Mouse (Mus musculus) liver, adult 2 months (tissue): ENCODE data around the gene Ifi203. TPM values are rescaled to one million over a fixed set of nuclear protein-coding genes. Genes with fewer than 3 reads are reported as not detected.
"Not testable (repeated sequence)": the region's sequence is repeated elsewhere in the genome, so short reads cannot be mapped to it uniquely, and the experiment has no call there.

Source experiments
- DNase-seq: peaks from one replicate; pipeline ENCODE4 v3.0.0-alpha.2; 2011; ENCODE audit warnings: low read depth, low spot score; ENCODE audit errors: extremely low read depth
- H3K27ac ChIP-seq: fragments of 200-500 bp; replicated peaks from 2 replicates; pipeline ENCODE4 v1.5.1; 2012; ENCODE audit warnings: low read depth, mild to moderate bottlenecking, control low read depth, inconsistent platforms, low read length; ENCODE audit not compliant: insufficient read depth
- H3K27me3 ChIP-seq: fragments of 200-500 bp; 2 replicates; pipeline ENCODE4 v1.6.1; 2012; ENCODE audit warnings: mild to moderate bottlenecking, moderate library complexity, low read length, inconsistent platforms; ENCODE audit not compliant: control insufficient read depth, insufficient read depth
- H3K36me3 ChIP-seq: fragments of 200-500 bp; 2 replicates; pipeline ENCODE4 v1.6.1; 2012; ENCODE audit warnings: low read length, inconsistent platforms; ENCODE audit not compliant: control insufficient read depth, insufficient read depth
- H3K4me1 ChIP-seq: fragments of 200-500 bp; 2 replicates; pipeline ENCODE4 v1.6.1; 2011; ENCODE audit warnings: low read length; ENCODE audit not compliant: control insufficient read depth, insufficient read depth
- H3K4me3 ChIP-seq: fragments of 200-500 bp; 2 replicates; pipeline ENCODE4 v1.5.1; 2011; ENCODE audit warnings: low read depth, mild to moderate bottlenecking, control low read depth, low read length, moderate library complexity; ENCODE audit not compliant: insufficient read depth
- H3K79me2 ChIP-seq: fragments of 200-500 bp; 2 replicates; pipeline ENCODE4 v1.6.1; 2012; ENCODE audit warnings: inconsistent platforms, mild to moderate bottlenecking, low read length, moderate library complexity; ENCODE audit not compliant: control insufficient read depth, insufficient read depth
- H3K9ac ChIP-seq: fragments of 200-500 bp; 2 replicates; pipeline ENCODE4 v1.6.1; 2012; ENCODE audit warnings: low read depth, mild to moderate bottlenecking, control low read depth, inconsistent platforms, low read length
- CTCF ChIP-seq: fragments of 200-500 bp; IDR thresholded peaks from 2 replicates; pipeline ENCODE4 v1.5.1; 2011; ENCODE audit warnings: low read depth, low read length, control low read depth
- POLR2A ChIP-seq: fragments of 200-500 bp; IDR thresholded peaks from 2 replicates; pipeline ENCODE4 v1.6.1; 2011; ENCODE audit warnings: low read length, control low read depth; ENCODE audit not compliant: insufficient read depth; ENCODE audit errors: extremely low read depth
- WGBS: fragments of 180-500 bp; shearing (Covaris S2); methylation state at CpG from one replicate; pipeline ENCODE4 v1.1.7; 2018; 5-methylcytosine and 5-hydroxymethylcytosine counted together
- polyA plus RNA-seq: library from polyadenylated mRNA; depleted of rRNA; stranded (reverse); fragments of >200 nt; gene quantifications from 2 replicates; pipeline ENCODE4 v1.2.3, GENCODE M21; 2012
- total RNA-seq: library from RNA; depleted of rRNA; stranded (reverse); fragments of >200 nt; gene quantifications from 2 replicates; pipeline ENCODE4 v1.2.3, GENCODE M21; 2014

The Ifi203 gene
- total and polyA plus RNA-seq, 2 experiments, result 2.5 to 9.8 TPM

DNA sequence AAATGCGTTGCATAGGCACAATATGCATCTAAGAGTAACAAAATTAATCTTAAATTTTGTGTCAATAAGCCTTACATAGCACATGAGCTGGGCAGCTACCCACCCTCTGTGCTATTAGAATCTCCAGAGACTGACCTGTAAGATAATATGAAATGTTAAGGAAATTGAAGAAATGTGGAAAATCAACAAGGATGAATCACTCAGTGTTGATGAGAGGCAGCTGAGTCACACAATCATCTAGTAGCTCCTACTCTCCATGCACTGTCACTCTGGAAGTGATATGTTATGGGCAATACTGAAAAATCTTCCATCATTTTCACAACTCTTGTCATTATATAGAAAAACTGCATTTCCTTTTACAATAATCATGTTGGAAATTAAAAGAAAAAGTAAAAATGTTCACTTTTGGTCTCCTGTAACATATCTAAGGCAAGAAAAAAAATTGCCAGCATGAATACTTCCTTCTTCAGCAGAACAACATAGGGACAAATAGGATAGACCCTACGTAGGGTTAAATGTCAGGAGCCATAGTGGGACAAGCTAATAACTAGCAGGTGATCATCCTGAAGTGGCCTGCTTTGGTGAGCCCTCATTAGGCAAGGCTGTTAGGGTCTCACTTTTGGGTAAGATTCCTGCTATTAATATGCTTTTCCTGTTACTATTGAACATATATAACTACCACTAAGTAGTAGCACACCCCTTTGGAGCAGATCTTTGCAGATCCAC, 12.8 kb upstream of the Ifi203 start:
- DNase-seq, result no peak
- H3K27me3 ChIP-seq, result no peaks in the 10 kb centered on the region
- no peaks in the 10 kb centered on the region for H3K79me2 ChIP-seq
- H3K4me1 ChIP-seq, result no peaks in the 10 kb centered on the region
- no peak overlapping the region for H3K9ac ChIP-seq
- no peak for TF ChIP-seq POLR2A
- TF ChIP-seq CTCF, result no peak
- H3K27ac ChIP-seq, result no peak overlapping the region
- no peak overlapping the region for H3K4me3 ChIP-seq
- 76% methylated on average over 2 of the region's 2 CpGs for WGBS
- no peaks in the 10 kb centered on the region for H3K36me3 ChIP-seq

GRCm38 (mm10) chr1:173953563-173953962, 11.1 kb upstream of the Ifi203 start:
- H3K36me3 ChIP-seq, result no peaks in the 10 kb centered on the region
- H3K9ac ChIP-seq, result no peak overlapping the region
- 65% methylated on average over 1 of the region's 1 CpGs for WGBS
- TF ChIP-seq POLR2A, result no peak
- no peak for TF ChIP-seq CTCF
- H3K79me2 ChIP-seq, result no peaks in the 10 kb centered on the region
- DNase-seq, result no peak
- no peaks in the 10 kb centered on the region for H3K27me3 ChIP-seq
- no peak overlapping the region for H3K4me3 ChIP-seq
- H3K4me1 ChIP-seq, result no peaks in the 10 kb centered on the region
- no peak overlapping the region for H3K27ac ChIP-seq

DNA sequence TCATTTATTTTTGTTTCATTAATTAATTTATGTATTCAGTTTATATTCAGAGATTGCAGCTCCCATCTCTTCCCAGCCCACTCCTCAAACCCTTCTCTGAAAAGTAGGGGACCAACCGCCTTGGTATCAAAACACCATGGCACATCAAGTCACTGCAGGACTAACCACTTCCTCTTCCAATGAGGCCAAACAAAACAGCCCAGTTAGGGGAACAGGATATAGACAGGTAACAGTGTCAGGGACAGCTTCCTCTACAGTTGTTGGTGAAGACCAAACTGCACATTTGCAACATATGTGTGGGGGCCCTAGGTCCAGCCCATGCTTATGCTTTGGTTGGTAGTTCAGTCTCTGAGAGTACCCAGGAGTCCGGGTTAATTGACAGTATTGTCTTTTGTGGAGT, 6.6 kb upstream of the Ifi203 start:
- not testable (repeated sequence) for H3K27ac ChIP-seq, H3K27me3 ChIP-seq, H3K79me2 ChIP-seq, H3K4me3 ChIP-seq, H3K4me1 ChIP-seq, H3K36me3 ChIP-seq, H3K9ac ChIP-seq, DNase-seq
- 68% methylated on average over 2 of the region's 2 CpGs for WGBS

DNA sequence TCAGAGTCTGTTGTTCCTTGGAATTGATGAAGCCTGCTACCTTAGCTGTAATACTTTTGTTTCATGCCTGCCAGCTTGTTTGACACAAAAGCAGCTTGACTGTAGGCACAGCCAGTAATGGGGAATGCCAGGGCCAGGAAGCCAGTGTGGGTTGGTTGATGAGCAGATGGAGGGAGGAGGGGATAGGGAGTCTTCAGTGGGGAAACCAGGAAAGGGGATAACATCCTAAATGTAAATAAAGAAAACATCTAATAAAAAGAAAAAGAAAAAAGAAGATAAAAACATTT, 251 bp upstream of the Ifi203 start:
- DNase-seq, H3K4me1 ChIP-seq, H3K9ac ChIP-seq, H3K4me3 ChIP-seq, H3K79me2 ChIP-seq, H3K27me3 ChIP-seq, H3K36me3 ChIP-seq: not testable (repeated sequence)
- peak overlapping the region; percentile 65 for H3K27ac ChIP-seq

DNA sequence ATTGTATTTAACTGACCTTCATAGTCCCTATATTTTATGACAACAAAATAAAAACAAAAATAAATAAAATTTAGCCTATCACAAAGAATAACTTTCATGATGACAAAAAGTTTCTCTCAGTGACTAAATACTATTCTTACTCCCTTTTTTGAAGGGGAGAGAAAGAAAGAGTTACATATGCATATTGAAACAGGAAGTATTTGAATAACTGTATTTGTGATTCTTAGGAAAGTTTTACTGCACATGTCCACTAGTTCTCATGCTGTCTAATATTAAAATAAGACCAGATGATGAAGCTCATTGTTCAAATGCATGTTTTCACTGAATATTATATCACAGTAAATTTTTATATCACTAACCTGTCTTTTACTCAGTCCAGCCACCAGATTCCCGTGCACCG, 950 bp downstream of the Ifi203 start:
- not testable (repeated sequence) for H3K36me3 ChIP-seq, H3K4me1 ChIP-seq, DNase-seq, H3K27me3 ChIP-seq, H3K79me2 ChIP-seq
- WGBS, result 67% methylated on average over 2 of the region's 2 CpGs
- Histone ChIP-seq H3K9ac (peak overlapping the region; percentile 51), H3K27ac (peak overlapping the region; percentile 48; the same call in 1 of the 2 replicates), H3K4me3 (peak overlapping the region; percentile 47)

DNA sequence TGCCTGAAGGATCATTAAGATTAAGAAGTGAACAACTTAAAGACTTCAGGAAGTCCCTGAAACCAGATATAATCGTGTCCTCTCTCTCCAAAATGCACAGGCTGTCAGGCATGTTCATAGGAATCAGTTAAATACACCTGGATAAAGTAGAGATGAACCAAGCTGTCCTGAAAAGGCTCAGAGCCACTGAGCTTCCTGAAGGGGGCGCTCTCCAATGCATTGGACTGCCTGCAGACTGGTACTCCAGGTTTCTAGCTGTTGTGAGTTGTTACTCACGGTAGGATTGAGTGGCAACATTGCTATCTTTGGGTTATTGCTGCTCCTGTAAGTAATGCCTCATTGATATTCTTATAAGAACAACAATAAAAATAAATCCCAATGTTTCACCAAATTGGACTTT, 23.2 kb downstream of the Ifi203 start:
- not testable (repeated sequence) for H3K79me2 ChIP-seq, H3K4me1 ChIP-seq, DNase-seq, H3K27ac ChIP-seq, H3K9ac ChIP-seq, H3K36me3 ChIP-seq, H3K27me3 ChIP-seq, H3K4me3 ChIP-seq
- 43% methylated on average over 3 of the region's 3 CpGs for WGBS
